Mouse (Mus musculus) megakaryocyte, embryonic 14.5 days (primary cell): Measurements from ENCODE around the gene Tbl2. TPM values are rescaled to one million over a fixed set of nuclear protein-coding genes. Genes with fewer than 3 reads are reported as not detected.

Experiments used
- H3K27me3 ChIP-seq: replicated peaks from 2 replicates; pipeline ENCODE3; 2012; ENCODE audit warnings: inconsistent platforms
- H3K36me3 ChIP-seq: replicated peaks from 2 replicates; pipeline ENCODE3; 2012; ENCODE audit warnings: low read length, inconsistent platforms, mixed read lengths
- H3K4me1 ChIP-seq: 2 replicates; pipeline ENCODE4 v1.6.1; 2012; ENCODE audit warnings: inconsistent platforms
- H3K4me3 ChIP-seq: replicated peaks from 2 replicates; pipeline ENCODE3; 2012; ENCODE audit warnings: moderate library complexity, mild to moderate bottlenecking, inconsistent platforms
- H3K9me3 ChIP-seq: 2 replicates; pipeline ENCODE4 v1.6.1; 2012; ENCODE audit warnings: inconsistent platforms
- FLI1 ChIP-seq: IDR thresholded peaks from 2 replicates; pipeline ENCODE4 v1.6.1; 2012; ENCODE audit warnings: low read length, inconsistent platforms, mixed read lengths
- GATA1 ChIP-seq: IDR thresholded peaks from 3 replicates; pipeline ENCODE4 v1.6.1; 2012; ENCODE audit warnings: mixed read lengths, low read length, inconsistent platforms, borderline replicate concordance
- polyA plus RNA-seq: library from polyadenylated mRNA; stranded (reverse); fragments of >175 nt; gene quantifications from 2 replicates; pipeline ENCODE4 v1.2.3, GENCODE M21; 2012; ENCODE audit warnings: low replicate concordance; ENCODE audit not compliant: insufficient read depth

Gene Tbl2
- 6.6 TPM in 1 of 2 replicates, not detected in the other for polyA plus RNA-seq

DNA sequence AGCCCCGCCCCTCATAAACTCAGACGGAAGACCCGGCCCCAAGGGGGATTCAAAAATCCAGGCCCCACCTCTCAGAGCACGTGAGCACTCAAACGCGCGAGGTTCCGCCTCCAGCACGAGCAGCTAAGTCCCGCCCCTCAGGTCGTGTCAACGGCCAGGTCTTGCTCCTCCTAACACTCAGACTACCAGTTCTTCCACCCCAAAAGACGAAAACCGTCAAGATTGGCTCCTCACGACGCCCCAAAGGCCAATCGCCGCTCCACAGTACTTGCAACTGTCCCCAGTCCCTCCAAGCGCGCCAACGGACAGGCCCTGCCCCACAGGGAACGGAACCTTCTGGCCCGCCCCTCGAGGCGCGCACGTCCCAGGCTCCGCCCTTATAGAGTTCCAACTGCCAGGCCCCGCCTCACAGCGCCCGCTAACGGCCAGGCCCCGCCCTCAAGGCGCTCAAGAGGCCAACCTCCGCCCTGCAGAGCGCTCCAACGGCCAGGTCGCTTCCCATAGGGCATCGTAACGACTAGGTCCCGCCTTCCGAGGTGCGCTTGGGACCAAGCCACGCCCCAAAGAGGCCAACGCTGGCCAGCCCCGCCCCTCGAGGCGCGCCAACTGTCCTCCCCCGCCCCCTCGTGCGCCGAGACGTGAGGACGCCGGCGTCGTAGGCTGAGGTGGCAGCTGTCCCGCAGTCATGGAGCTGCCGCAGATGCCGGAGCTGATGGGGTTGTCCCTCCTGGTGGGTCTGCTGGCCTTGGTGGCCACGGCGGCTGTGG is at the start of gene Tbl2:
Tbl2 (plus strand) TSS at position 605 of the 767 bp plus-strand sequence.
- peaks cover 44% of the 10 kb centered on the region for H3K4me1 ChIP-seq
- H3K27me3 ChIP-seq, result no peaks in the 10 kb centered on the region
- H3K4me3 ChIP-seq, result peak within 1 kb of the TSS; percentile 99
- peaks cover 25% of the 10 kb centered on the region for H3K36me3 ChIP-seq
- TF ChIP-seq GATA1 (no peak), FLI1 (no peak)
- no peaks in the 10 kb centered on the region for H3K9me3 ChIP-seq

GRCm38 (mm10) chr5:135100981-135101380 is 48.5 kb upstream of the Tbl2 start:
- peaks cover 15% of the 10 kb centered on the region for H3K9me3 ChIP-seq
- no peak overlapping the region for H3K4me3 ChIP-seq
- no peaks in the 10 kb centered on the region for H3K36me3 ChIP-seq
- 0 out of 2 replicates have a peak, but pooled peaks cover 7% of the 10 kb centered on the region for H3K4me1 ChIP-seq
- peaks cover 60% of the 10 kb centered on the region for H3K27me3 ChIP-seq
- TF ChIP-seq GATA1 (no peak), FLI1 (no peak)

GRCm38 (mm10) chr5:135103999-135104660 is 45.3 kb upstream of the Tbl2 start:
- Histone ChIP-seq H3K9me3 (peaks cover 6% of the 10 kb centered on the region), H3K36me3 (no peaks in the 10 kb centered on the region), H3K4me1 (peaks cover 19% of the 10 kb centered on the region), H3K27me3 (peaks cover 72% of the 10 kb centered on the region), H3K4me3 (no peak overlapping the region)
- TF ChIP-seq GATA1, result no peak
- TF ChIP-seq FLI1, result no peak

DNA sequence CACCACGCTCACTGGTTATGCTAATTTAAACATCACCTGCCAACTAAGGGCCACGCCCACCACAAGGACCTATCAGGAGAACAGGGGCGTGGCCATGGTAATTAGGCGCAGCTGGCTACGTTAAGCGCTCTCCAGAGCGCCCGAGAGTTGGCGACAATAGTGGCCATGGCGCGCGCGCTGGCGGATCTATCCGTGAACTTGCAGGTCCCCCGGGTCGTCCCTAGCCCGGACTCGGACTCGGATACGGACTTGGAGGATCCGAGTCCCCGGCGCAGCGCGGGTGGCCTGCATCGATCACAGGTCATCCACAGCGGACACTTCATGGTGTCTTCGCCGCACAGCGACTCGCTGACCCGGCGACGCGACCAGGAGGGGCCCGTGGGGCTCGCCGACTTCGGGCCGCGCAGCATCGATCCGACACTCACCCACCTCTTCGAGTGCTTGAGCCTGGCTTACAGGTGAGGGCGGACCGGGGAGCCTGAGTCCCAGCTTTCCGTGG is 42.6 kb upstream of the Tbl2 start:
- Histone ChIP-seq H3K27me3 (peaks cover 86% of the 10 kb centered on the region), H3K36me3 (no peaks in the 10 kb centered on the region), H3K4me1 (peaks cover 19% of the 10 kb centered on the region), H3K9me3 (peaks cover 7% of the 10 kb centered on the region), H3K4me3 (peak overlapping the region; percentile 91)
- no peak for TF ChIP-seq FLI1
- no peak for TF ChIP-seq GATA1

- H3K4me3 ChIP-seq, result peak overlapping the region; percentile 91
- H3K4me1 ChIP-seq, result peaks cover 19% of the 10 kb centered on the region
- H3K9me3 ChIP-seq, result peaks cover 7% of the 10 kb centered on the region
- H3K36me3 ChIP-seq, result no peaks in the 10 kb centered on the region
- peaks cover 85% of the 10 kb centered on the region for H3K27me3 ChIP-seq
- TF ChIP-seq FLI1, result no peak
- no peak for TF ChIP-seq GATA1
Observed at GRCm38 (mm10) chr5:135107521-135108501, 41.6 kb upstream of the Tbl2 start.

- peaks cover 84% of the 10 kb centered on the region for H3K27me3 ChIP-seq
Observed at GRCm38 (mm10) chr5:135109017-135109416, 40.4 kb upstream of the Tbl2 start.

DNA sequence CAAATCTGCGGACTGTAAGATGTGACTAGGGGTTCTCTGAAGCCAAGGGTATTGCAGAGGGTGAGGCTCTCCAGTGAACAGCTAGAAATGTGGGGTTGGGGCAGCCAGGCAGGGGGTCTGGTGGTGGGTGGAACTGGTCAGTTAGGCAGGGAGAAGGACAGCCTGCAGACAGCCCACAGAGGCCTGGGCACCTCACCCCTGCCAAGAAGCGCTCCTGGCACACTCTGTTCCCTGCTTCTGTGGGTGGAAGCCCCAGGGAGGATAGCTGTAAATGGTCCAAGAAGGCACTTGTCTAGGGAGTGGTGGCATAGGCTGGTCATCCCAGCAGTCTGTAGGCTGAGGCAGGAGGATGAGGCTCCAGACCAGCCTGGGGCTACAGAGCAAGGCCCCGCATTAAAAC is 40.0 kb upstream of the Tbl2 start:
- H3K4me3 ChIP-seq, result no peak overlapping the region
- peaks cover 3% of the 10 kb centered on the region; the same call in 1 of the 2 replicates for H3K9me3 ChIP-seq
- peaks cover 19% of the 10 kb centered on the region for H3K4me1 ChIP-seq
- H3K27me3 ChIP-seq, result peaks cover 83% of the 10 kb centered on the region
- no peak for TF ChIP-seq FLI1
- no peak for TF ChIP-seq GATA1
- H3K36me3 ChIP-seq, result no peaks in the 10 kb centered on the region

More at GRCm38 (mm10) chr5:135109017-135109416, 40.4 kb upstream of the Tbl2 start:
- Histone ChIP-seq H3K4me1 (peaks cover 19% of the 10 kb centered on the region), H3K4me3 (no peak overlapping the region), H3K36me3 (no peaks in the 10 kb centered on the region), H3K9me3 (peaks cover 3% of the 10 kb centered on the region; the same call in 1 of the 2 replicates)
- TF ChIP-seq GATA1 (no peak), FLI1 (no peak)

- Histone ChIP-seq H3K4me3 (no peak overlapping the region), H3K36me3 (no peaks in the 10 kb centered on the region), H3K9me3 (peaks cover 3% of the 10 kb centered on the region; the same call in 1 of the 2 replicates), H3K27me3 (peaks cover 79% of the 10 kb centered on the region), H3K4me1 (peaks cover 19% of the 10 kb centered on the region)
- TF ChIP-seq GATA1 (no peak), FLI1 (no peak)
Observed at GRCm38 (mm10) chr5:135109976-135110375, 39.5 kb upstream of the Tbl2 start.

GRCm38 (mm10) chr5:135113782-135114181 is 35.7 kb upstream of the Tbl2 start:
- no peak for TF ChIP-seq GATA1
- TF ChIP-seq FLI1, result no peak
- no peak overlapping the region for H3K4me3 ChIP-seq
- peaks cover 56% of the 10 kb centered on the region for H3K27me3 ChIP-seq
- H3K36me3 ChIP-seq, result no peaks in the 10 kb centered on the region
- H3K4me1 ChIP-seq, result peaks cover 6% of the 10 kb centered on the region
- peaks cover 3% of the 10 kb centered on the region; the same call in 1 of the 2 replicates for H3K9me3 ChIP-seq
